Mouse (Mus musculus): Measurements from ENCODE around the gene Rragd. TPM values are rescaled to one million over a fixed set of nuclear protein-coding genes. Genes with fewer than 3 reads are reported as not detected.

Rragd gene
- total RNA-seq, 2 experiments from 2014 or later: 9.0 to 10.7 TPM

- DNase-seq (ENCODE audit: low spot score in 2 of 2): no peak
These were observed 49.2 kb downstream of the Rragd start for GRCm38 (mm10) chr4:33032045-33032444.

GRCm38 (mm10) chr4:33033515-33033914 lies 50.7 kb downstream of the Rragd start:
- no peak for DNase-seq (ENCODE audit: low spot score in 2 of 2)

- no peak for DNase-seq (ENCODE audit: low spot score in 2 of 2)
These were observed 57.0 kb downstream of the Rragd start for GRCm38 (mm10) chr4:33039826-33040225.

DNA sequence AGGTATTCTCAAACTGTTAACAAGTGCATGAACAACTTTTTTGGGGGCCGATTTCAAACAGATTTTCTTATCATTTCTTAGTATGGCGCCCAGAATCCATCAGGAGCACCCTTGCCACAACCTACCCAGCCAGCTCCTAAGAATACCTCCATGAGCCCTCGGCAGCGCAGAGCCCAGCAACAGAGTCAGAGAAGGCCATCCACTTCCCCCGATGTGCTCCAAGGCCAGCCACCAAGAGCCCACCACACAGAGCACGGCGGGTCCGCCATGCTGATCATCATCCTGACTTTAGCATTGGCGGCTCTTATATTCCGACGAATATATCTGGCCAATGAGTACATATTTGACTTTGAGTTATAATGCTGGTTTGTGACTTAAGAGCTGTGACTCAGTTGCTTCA lies 66.8 kb downstream of the Rragd start:
- DNase-seq (ENCODE audit: low spot score in 2 of 2): no peak

DNA sequence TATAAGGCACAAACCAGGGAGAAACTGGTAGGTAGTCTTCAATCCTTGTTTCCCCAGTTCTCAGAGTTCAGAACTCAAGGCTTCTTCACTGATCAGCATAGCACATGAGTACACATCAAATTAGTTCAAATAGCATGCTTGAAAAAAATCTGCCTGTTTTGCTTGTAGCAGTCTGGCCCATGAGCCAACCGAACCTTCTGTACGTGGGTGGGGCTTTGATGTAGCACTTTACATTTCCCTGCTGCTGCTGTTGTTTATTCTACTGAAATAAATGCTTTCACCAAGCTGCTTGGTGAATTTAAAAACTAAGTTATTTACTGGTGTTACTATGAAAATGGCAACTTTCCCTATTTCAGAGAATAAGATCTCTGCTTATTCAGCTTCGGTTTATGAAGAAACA lies 69.2 kb downstream of the Rragd start:
- no peak for DNase-seq (ENCODE audit: low spot score in 2 of 2)

DNA sequence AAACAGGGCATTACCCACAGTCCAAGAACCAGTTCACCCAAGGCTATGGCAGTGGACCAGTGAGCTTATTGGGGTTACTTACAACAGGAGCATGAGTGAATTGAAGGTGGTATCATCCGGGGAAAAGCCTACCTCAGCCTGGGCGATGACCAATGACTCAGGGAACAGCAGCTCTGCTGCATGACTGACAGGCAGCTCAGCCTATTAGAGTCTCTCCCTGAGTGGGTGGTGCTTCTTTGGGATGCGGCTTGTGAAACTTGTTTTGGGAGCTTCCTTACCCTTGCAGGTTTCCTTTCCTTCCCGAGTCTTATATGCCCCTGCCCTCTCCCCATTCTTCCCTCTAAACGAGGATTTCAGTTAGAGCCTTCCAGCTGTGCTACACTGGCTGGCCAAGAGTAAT lies 69.8 kb downstream of the Rragd start:
- DNase-seq (ENCODE audit: low spot score in 2 of 2): no peak

GRCm38 (mm10) chr4:33054426-33054825 lies 71.6 kb downstream of the Rragd start:
- no peak for DNase-seq (ENCODE audit: low spot score in 2 of 2)

DNA sequence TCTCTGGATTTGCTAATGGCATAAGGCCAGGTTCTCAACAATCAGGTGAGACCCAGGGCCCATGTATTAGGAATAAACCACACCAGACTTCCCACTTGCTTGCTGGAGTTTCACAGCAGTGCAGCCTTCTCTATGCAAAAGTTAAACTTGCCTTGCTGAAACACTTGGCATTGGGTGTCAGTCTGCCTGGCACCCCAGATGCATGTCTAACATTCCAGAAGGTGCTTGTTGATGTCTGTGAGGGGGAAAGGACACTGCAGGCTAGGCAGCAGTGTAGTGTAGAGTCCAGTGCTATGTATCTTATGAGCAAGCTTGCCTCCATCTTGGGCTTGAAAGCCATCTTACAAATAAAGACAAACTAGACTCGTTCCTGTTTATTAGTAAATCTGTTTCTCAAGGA lies 73.5 kb downstream of the Rragd start:
- no peak for DNase-seq (ENCODE audit: low spot score in 2 of 2)

GRCm38 (mm10) chr4:33057890-33058687 lies 75.3 kb downstream of the Rragd start:
- no peak for DNase-seq (ENCODE audit: low spot score in 2 of 2)

DNA sequence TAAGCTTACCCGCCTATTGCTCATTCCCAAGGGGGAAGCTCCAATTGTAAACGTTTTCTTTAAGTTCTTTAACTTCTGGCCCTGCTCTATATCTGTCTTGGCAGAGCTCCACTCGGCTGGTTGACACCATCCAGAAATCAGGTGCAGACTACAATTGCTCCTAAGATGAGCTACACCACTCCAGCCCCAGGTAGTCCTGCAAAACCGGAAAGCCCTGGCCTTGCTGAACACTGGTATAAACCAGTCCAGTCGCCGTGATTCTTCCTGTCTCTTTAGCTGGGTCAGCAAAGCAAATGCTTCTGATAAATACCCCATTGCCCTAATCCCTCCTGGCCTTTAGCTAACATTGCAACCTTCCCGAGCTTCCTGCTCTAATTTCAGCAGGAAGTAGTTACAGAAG lies 78.3 kb downstream of the Rragd start:
- no peak for DNase-seq (ENCODE audit: low spot score in 2 of 2)

GRCm38 (mm10) chr4:33062981-33063380 lies 80.1 kb downstream of the Rragd start, which contains the start of gene Gabrr2:
Gabrr2 (plus strand) TSS chr4:33062999.
- no peak for DNase-seq (ENCODE audit: low spot score in 2 of 2)

- DNase-seq (ENCODE audit: low spot score in 2 of 2): no peak
These were observed 82.1 kb downstream of the Rragd start for GRCm38 (mm10) chr4:33064986-33065385.

DNA sequence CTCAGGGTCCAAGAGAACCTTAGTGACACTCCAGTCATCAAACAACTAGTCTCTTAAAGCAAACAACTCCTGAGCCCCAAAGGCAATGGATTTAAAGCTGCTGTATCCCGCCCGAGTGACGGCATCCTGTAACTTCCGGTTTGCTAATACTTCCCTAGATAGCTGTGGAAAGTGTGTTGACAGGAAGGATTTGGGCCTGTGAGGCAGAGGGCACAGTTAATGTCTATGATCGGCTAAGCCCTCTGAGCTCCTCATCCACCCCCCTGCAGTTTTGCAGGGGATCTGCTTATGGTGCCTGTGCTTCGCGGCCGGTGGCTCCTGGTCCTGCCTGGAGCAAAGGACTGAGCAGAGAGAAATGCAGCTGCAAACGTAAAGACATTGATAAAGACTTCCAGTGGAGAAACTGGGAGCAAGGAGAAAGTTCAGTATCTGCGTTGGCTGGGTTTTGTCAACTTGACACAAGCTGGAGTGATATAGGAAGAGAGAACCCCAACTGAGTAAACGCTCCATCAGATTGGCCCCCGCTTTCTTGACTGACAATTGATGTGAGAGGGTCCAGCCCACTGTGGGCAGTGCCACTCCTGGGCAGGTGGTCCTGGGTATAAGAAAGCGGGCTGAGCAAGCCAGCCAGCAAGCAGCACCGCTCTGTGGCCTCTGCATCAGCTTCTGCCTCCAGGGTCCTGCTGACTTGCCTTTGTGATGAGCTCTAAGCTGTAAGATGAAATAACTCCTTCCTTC lies 83.6 kb downstream of the Rragd start:
- no peak for DNase-seq (ENCODE audit: low spot score in 2 of 2)

- no peak for DNase-seq (ENCODE audit: low spot score in 2 of 2)
These were observed 84.5 kb downstream of the Rragd start for GRCm38 (mm10) chr4:33067331-33067730.

- no peak for DNase-seq (ENCODE audit: low spot score in 2 of 2)
These were observed 85.0 kb downstream of the Rragd start for GRCm38 (mm10) chr4:33067826-33068225.

DNA sequence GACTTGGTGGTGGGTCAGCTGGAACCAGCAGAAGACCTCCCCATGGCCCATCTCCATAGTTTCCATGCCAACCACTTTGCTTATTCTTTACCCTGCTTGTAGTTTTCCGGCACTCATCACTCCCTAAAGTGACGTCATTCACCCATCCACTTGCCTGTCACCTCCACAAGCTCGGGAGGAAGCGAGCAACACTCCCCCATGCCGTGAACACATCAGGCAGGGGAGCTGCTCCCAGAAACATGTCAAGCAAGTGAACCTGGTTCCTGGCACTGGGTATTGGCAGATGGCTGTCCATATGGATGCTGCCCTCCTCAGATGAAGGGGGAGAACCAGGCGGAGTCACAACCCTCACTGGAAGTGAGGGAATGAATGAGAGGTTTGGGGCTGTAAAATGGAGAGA lies 86.1 kb downstream of the Rragd start:
- no peak for DNase-seq (ENCODE audit: low spot score in 2 of 2)

- no peak for DNase-seq (ENCODE audit: low spot score in 2 of 2)
These were observed 87.5 kb downstream of the Rragd start for GRCm38 (mm10) chr4:33070326-33070725.

DNA sequence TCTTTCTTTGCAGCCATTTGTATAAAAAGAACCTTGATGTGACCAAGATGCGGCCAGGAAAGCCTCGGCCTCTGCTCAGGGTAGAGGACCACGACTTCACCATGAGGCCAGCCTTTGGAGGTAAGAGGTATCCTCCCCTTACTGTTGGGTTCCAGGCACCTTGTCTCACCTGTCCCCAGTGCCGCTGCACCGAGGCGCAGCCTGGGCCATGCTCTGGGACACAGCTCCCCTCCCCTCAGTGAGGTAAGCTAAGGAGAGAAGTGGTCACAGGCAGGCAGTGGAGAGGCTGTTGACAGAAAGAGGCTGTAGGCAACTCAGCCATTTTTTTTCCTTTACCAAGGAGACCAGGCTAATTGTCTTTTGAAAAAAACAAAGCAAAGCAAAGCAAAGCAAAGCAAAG lies 88.5 kb downstream of the Rragd start:
- no peak for DNase-seq (ENCODE audit: low spot score in 2 of 2)
